ENCODE assay signal across 11 mouse cellular contexts in the genomic region with DNA sequence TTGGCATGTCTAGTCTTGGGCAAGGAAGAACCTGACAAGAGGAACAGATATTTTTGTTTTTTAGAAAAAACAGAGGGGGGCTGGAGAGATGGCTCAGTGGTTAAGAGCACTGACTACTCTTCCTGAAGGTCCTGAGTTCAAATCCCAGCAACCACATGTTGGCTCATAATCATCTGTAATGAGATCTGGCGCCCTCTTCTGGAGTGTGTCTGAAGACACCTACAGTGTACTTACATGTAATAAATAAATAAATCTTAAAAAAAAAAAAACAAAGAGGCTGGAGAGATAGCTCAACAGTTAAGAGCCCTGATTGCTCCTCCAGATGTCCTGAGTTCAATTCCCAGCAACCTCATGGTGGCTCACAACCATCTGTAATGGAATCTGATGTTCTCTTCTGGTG. TPM values are rescaled to one million over a fixed set of nuclear protein-coding genes. Genes with fewer than 3 reads are reported as not detected.
"Had no signal": no experiment of that assay in that cellular context is flagged by ENCODE, and none has a peak within 500 bp of the region (broad histone marks: within the 10 kb centered on the region; RNA-seq: fewer than 3 reads in every experiment).

No protein-coding gene starts in this region.

RNA-seq across cellular contexts. Expression of a gene that starts 6.0 kb away (rescaled TPM):
- total RNA-seq: layer of hippocampus, adult 8-10 months; layer of hippocampus, postnatal 14 days; left cerebral cortex, postnatal 14 days; megakaryocyte-erythroid progenitor cell, adult 5-6 weeks had no signal
- polyA plus RNA-seq: limb, embryonic 10.5 days; liver, embryonic 11.5 days; liver, embryonic 15.5 days; midbrain, embryonic 12.5 days; midbrain, embryonic 16.5 days; neural tube, embryonic 11.5 days; neural tube, embryonic 15.5 days had no signal
